Mouse (Mus musculus) neural tube, embryonic 15.5 days (tissue): Measurements from ENCODE around the gene Syn3. TPM values are rescaled to one million over a fixed set of nuclear protein-coding genes. Genes with fewer than 3 reads are reported as not detected.
"Not testable (repeated sequence)": the region's sequence is repeated elsewhere in the genome, so short reads cannot be mapped to it uniquely, and the experiment has no call there.

Source experiments
- ATAC-seq: fragments of 200-750 bp; cut with Nextera tagmentation; 2 replicates; pipeline ENCODE4 v1.8.0; 2017; ENCODE audit warnings: mild to moderate bottlenecking, moderate TSS enrichment, moderate library complexity; ENCODE audit not compliant: low FRiP score
- H3K27ac ChIP-seq: fragments of 300-500 bp; sonication (generic); replicated peaks from 2 replicates; pipeline ENCODE4 v1.5.1; 2015; ENCODE audit warnings: mild to moderate bottlenecking, inconsistent platforms
- H3K27me3 ChIP-seq: fragments of 300-500 bp; sonication (generic); replicated peaks from 2 replicates; pipeline ENCODE4 v1.6.1; 2015; ENCODE audit warnings: inconsistent platforms
- H3K36me3 ChIP-seq: fragments of 300-500 bp; sonication (generic); 2 replicates; pipeline ENCODE4 v1.6.1; 2015; ENCODE audit warnings: inconsistent platforms
- H3K4me1 ChIP-seq: fragments of 300-500 bp; sonication (generic); 2 replicates; pipeline ENCODE4 v1.6.1; 2015; ENCODE audit warnings: inconsistent platforms
- H3K4me2 ChIP-seq: fragments of 300-500 bp; sonication (generic); 2 replicates; pipeline ENCODE4 v1.6.1; 2015; ENCODE audit warnings: inconsistent platforms, mild to moderate bottlenecking, moderate library complexity
- H3K4me3 ChIP-seq: fragments of 300-500 bp; sonication (generic); replicated peaks from 2 replicates; pipeline ENCODE4 v1.5.1; 2015; ENCODE audit warnings: mild to moderate bottlenecking, inconsistent platforms
- H3K9ac ChIP-seq: fragments of 300-500 bp; sonication (generic); replicated peaks from 2 replicates; pipeline ENCODE4 v1.6.1; 2015; ENCODE audit warnings: mild to moderate bottlenecking, inconsistent platforms
- H3K9me3 ChIP-seq: fragments of 300-500 bp; sonication (generic); replicated peaks from 2 replicates; pipeline ENCODE4 v1.6.1; 2016; ENCODE audit warnings: inconsistent platforms
- WGBS: fragments of 180-500 bp; shearing (Covaris S2); methylation state at CpG from one replicate; pipeline ENCODE4 v1.1.7; 2015; ENCODE audit warnings: mixed read lengths; 5-methylcytosine and 5-hydroxymethylcytosine counted together
- polyA plus RNA-seq: library from polyadenylated mRNA; unstranded; fragments of >200 nt; fragmentation: Nextera tagmentation; extraction: Ambion mirVana; gene quantifications from 2 replicates; pipeline ENCODE4 v1.2.1, GENCODE M21; 2015

Gene Syn3
- polyA plus RNA-seq, 1 experiment from 2014 or later, result 29.0 TPM

DNA sequence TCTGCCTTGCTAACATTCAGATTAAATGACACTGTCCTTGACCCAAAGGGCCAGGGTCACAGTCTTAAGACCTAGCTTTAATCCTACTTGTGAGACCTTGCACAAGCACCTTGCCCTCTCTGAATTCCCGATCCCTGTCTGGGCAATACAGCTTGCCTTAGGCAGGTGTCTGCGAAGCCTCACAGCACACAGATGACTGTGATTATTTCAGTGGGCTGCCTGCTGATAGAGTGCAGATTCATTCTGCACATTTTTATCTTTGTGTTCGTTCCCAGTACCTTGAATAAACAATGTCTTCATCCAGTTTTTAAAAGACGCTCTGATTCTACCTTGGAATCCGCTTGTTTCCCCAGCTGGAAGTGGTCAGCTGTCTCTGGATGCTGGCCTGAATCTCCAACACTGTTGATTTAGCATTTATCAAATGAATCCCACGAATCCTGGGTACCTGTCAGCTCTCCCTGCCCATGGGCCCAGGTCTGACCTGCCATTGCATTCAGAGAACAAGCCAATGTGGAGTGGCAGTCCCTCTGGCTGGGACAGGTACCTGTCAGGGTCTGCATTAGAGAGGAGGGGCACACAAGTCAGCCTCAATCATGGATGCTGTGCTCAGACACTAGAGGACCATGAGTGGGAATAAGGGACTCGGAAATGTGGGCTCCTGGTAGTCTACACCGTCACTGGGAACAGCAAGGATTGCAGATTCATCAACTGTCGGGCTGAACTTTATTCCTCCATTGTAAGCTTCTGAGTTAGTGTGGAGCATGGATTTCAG lies 117.4 kb downstream of the Syn3 start:
- Histone ChIP-seq H3K4me2 (no peak overlapping the region), H3K4me3 (no peak overlapping the region), H3K27ac (no peak overlapping the region), H3K9me3 (no peaks in the 10 kb centered on the region), H3K36me3 (no peaks in the 10 kb centered on the region), H3K27me3 (no peaks in the 10 kb centered on the region), H3K9ac (no peak overlapping the region), H3K4me1 (peaks cover 7% of the 10 kb centered on the region; the same call in 1 of the 2 replicates)
- no peak for ATAC-seq
- WGBS, result 73% methylated on average over 9 of the region's 9 CpGs

DNA sequence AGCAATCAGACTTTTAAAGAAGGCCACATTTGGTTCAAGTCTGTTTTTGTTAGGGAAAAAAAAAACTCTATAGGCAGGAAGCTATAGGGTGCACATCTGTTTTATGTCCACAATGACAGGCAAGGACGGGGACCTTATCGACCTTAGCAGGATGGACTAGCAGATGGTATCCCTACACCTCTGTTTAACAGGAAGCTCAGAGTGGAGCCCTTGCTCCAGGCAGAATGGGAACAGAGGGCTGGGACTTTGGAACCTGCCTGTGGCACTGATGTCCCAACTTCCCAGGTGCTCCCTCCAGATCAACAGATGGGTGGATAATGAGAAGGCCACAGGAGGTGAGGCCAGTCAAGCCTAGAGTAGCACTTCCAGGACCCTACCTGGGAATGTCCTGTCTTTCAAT lies 118.1 kb downstream of the Syn3 start:
- H3K27ac ChIP-seq, result no peak overlapping the region
- H3K4me2 ChIP-seq, result no peak overlapping the region
- no peak overlapping the region for H3K9ac ChIP-seq
- H3K4me3 ChIP-seq, result no peak overlapping the region
- no peaks in the 10 kb centered on the region for H3K27me3 ChIP-seq
- H3K36me3 ChIP-seq, result no peaks in the 10 kb centered on the region
- 74% methylated on average over 2 of the region's 2 CpGs for WGBS
- no peaks in the 10 kb centered on the region for H3K9me3 ChIP-seq
- ATAC-seq, result no peak
- peaks cover 12% of the 10 kb centered on the region; the same call in 1 of the 2 replicates for H3K4me1 ChIP-seq

DNA sequence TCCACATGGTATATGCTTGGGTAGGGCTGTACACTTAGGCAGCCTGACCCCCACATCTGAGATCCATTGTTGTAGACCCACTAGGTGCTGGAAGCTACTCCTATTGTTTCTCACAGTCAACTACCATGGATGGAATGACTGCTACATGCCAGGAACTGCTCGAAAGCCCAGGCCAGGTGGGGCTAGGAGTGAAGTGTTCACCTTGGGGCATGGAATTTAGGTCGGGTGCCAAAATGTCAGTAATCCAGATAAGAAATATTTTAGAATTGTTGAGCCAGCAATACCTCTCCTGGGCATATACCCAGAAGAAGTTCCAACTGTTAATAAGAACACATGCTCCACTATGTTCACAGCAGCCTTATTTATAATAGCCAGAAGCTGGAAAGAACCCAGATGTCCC lies 119.9 kb downstream of the Syn3 start:
- not testable (repeated sequence) for H3K4me2 ChIP-seq, H3K36me3 ChIP-seq, H3K27ac ChIP-seq, ATAC-seq, H3K27me3 ChIP-seq, H3K9me3 ChIP-seq, H3K4me3 ChIP-seq, H3K9ac ChIP-seq
- 89% methylated on average over 2 of the region's 2 CpGs for WGBS
- H3K4me1 ChIP-seq, result peaks cover 12% of the 10 kb centered on the region; the same call in 1 of the 2 replicates

DNA sequence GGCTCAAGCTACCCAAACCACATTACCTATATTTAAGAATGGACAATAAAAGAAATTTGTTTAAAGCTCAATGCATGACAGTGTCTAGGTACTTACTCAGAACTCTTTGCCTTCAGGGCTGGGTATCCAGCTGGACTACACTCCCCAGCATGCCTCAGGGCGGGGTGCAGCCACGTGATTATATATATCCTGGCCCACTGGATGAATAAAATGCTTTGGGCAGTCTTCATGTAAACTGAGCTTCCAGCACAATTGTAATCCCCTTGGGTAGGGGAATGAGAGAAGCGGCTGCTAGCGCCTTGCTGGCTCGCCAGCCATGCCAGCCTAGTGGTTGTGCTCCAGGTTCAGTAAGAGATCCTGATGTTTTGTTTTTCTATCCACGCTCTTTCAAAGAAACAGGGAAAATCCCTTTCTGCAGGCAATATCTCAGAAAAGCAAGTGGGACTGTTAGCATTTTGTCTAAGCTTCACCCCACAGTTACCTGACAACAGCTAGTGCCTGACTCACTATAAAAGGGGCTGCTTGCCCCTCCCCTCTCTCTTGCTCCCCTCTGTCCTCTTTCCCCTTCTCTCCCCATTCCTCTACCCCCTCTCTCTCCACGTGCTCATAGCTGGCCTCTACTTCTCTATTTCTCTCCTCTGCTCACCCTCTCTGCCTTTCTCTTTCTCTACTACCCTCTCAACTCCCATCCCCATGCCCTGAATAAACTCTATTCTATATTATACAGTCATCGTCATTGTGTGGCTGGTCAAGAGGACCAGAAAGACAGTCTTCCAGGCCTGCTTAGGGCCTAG lies 122.1 kb downstream of the Syn3 start:
- no peak overlapping the region for H3K4me3 ChIP-seq
- peak; percentile 87 for ATAC-seq
- H3K9me3 ChIP-seq, result no peaks in the 10 kb centered on the region
- H3K36me3 ChIP-seq, result no peaks in the 10 kb centered on the region
- H3K4me1 ChIP-seq, result peaks cover 12% of the 10 kb centered on the region; the same call in 1 of the 2 replicates
- 52% methylated on average over 8 of the region's 8 CpGs for WGBS
- no peak overlapping the region for H3K4me2 ChIP-seq
- H3K27ac ChIP-seq, result peak overlapping the region; percentile 54
- no peak overlapping the region for H3K9ac ChIP-seq
- H3K27me3 ChIP-seq, result no peaks in the 10 kb centered on the region

DNA sequence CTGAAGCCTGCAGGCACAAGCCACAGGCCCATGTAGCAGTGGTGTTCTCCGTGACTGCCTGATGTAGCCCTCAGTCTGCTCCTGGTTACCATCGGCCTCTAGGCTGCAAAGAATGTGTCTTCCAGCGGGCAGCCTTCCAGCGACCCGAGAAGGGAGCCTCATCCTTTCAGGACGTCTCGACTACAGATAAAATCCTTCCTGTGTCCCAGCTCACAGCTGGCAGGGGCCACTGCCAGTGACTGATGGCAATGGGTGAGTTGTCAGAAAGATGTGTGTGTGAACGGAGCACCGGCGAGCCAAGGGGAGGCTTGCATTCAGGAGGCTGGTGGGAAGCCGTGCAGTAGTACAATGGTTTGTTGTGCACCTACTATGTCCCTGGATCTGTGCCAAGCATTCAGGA lies 122.8 kb downstream of the Syn3 start:
- 48% methylated on average over 11 of the region's 11 CpGs for WGBS
- peak; percentile 87 for ATAC-seq
- H3K9me3 ChIP-seq, result no peaks in the 10 kb centered on the region
- no peak overlapping the region for H3K4me3 ChIP-seq
- H3K4me2 ChIP-seq, result no peak overlapping the region
- no peak overlapping the region for H3K9ac ChIP-seq
- no peaks in the 10 kb centered on the region for H3K36me3 ChIP-seq
- H3K27ac ChIP-seq, result peak overlapping the region; percentile 60; the same call in 1 of the 2 replicates
- peaks cover 12% of the 10 kb centered on the region; the same call in 1 of the 2 replicates for H3K4me1 ChIP-seq
- no peaks in the 10 kb centered on the region for H3K27me3 ChIP-seq

DNA sequence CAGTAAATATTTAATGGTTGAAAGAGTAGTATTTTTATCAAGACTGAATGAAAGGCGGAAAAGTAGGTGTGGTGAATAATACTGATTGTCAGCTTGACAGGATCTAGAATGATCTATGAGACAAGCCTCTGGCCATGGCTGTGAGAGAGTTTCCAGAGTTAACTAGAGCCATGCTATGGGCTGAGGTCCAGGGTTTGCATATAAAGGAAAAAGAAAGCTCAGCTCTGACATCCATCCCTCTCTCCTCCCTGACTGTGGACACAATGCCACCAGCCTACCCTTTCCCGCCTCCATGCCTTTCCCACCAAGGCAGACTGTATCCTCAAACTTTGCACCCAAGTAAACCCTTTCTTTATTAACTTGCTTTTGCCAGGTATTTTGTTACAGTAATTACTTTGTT lies 124.6 kb downstream of the Syn3 start:
- WGBS, result 89% methylated on average over 2 of the region's 2 CpGs
- Histone ChIP-seq H3K27ac (no peak overlapping the region), H3K9me3 (no peaks in the 10 kb centered on the region), H3K4me3 (no peak overlapping the region), H3K36me3 (no peaks in the 10 kb centered on the region), H3K27me3 (no peaks in the 10 kb centered on the region), H3K9ac (no peak overlapping the region), H3K4me2 (no peak overlapping the region), H3K4me1 (peaks cover 20% of the 10 kb centered on the region)
- no peak for ATAC-seq

DNA sequence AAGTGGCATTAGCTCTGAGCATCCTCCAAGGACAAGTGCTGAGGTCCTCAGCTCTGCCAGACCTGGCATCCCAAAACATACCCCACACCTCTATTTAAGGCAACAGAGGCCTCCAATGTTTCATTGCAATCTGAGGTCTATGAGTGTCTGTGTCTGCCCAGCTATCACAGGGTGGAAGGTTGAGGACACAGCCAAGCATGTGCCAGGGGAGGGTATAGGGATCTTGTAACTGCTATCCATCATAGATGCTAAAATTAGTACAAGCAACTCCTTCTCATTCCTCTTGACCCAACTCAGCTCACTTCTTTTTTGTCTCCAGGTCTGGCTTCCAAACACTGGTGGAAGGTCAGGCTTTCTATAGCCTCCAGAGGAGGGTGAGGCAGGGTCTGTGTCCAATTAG lies 127.1 kb downstream of the Syn3 start:
- no peak for ATAC-seq
- Histone ChIP-seq H3K4me2 (no peak overlapping the region), H3K9me3 (no peaks in the 10 kb centered on the region), H3K4me3 (no peak overlapping the region), H3K27me3 (no peaks in the 10 kb centered on the region), H3K27ac (no peak overlapping the region), H3K9ac (no peak overlapping the region), H3K4me1 (peaks cover 15% of the 10 kb centered on the region), H3K36me3 (no peaks in the 10 kb centered on the region)

DNA sequence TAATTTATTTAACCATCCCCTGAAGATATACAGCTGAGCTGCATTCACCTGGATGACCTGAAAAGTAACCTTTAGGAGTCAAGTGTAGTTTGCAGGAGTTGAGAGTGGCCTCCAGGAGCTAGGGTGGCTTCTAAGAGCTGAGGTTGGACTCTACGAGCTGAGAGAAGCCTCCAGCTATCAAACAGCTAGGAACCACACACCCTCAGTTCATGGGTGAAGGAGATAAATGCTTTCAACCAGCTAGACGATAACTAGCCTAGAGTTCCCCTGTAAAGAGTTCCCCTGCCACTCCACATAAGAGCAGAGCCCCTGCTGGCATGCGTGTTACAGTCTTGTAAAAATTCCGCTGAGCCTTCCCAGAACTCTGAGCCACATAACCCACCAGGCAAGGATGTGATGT lies 129.3 kb downstream of the Syn3 start:
- 74% methylated on average over 4 of the region's 4 CpGs for WGBS
- no peak overlapping the region for H3K27ac ChIP-seq
- H3K27me3 ChIP-seq, result no peaks in the 10 kb centered on the region
- H3K4me2 ChIP-seq, result no peak overlapping the region
- no peak overlapping the region for H3K9ac ChIP-seq
- no peaks in the 10 kb centered on the region for H3K9me3 ChIP-seq
- peaks cover 13% of the 10 kb centered on the region for H3K4me1 ChIP-seq
- ATAC-seq, result no peak
- no peak overlapping the region for H3K4me3 ChIP-seq
- no peaks in the 10 kb centered on the region for H3K36me3 ChIP-seq

DNA sequence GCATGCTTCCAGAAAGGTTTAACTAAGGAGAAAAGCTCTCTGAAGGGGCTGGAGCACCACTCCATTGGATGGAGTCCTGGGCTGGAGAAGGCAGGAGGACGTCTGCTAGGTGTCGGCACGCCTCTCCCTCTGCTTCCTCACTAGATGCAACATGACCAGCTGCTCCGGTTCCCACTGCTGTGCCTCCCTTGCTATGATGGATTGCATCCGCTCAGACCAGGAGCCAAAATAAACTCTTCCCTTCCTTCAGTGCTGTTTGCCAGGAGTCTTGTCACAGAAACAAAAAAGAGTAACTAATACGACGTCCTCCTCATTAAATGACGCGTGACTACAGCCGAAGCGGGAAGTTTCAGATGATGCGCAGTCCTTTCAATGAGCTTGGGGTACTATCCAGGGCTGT lies 129.9 kb downstream of the Syn3 start:
- Histone ChIP-seq H3K4me1 (peaks cover 13% of the 10 kb centered on the region), H3K27ac (no peak overlapping the region), H3K4me3 (no peak overlapping the region), H3K36me3 (no peaks in the 10 kb centered on the region), H3K9ac (no peak overlapping the region), H3K4me2 (no peak overlapping the region), H3K27me3 (no peaks in the 10 kb centered on the region), H3K9me3 (no peaks in the 10 kb centered on the region)
- WGBS, result 68% methylated on average over 12 of the region's 12 CpGs
- no peak for ATAC-seq

DNA sequence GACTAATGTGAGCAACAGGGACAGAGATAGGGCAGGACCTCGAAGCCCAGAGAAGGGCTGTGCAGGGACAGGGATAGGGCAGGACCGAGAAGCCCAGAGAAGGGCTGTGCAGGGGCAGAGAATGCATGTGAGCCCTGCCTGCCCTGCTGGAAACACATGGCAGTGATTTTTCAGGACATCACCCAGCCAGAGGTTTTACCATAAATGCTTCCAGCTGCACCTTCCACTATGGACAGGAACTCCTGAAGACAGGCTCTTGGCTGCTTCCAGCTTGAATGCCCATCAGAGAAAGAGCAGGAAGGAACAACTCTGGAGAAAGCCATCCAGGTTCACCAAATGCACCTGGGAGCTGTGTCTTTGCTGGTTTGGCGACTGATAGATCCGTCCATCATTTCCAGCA lies 131.3 kb downstream of the Syn3 start:
- Histone ChIP-seq H3K27ac (no peak overlapping the region), H3K4me2 (no peak overlapping the region), H3K4me1 (peaks cover 13% of the 10 kb centered on the region), H3K9ac (no peak overlapping the region), H3K36me3 (no peaks in the 10 kb centered on the region), H3K27me3 (no peaks in the 10 kb centered on the region), H3K4me3 (no peak overlapping the region), H3K9me3 (no peaks in the 10 kb centered on the region)
- no peak for ATAC-seq
- 89% methylated on average over 4 of the region's 4 CpGs for WGBS

DNA sequence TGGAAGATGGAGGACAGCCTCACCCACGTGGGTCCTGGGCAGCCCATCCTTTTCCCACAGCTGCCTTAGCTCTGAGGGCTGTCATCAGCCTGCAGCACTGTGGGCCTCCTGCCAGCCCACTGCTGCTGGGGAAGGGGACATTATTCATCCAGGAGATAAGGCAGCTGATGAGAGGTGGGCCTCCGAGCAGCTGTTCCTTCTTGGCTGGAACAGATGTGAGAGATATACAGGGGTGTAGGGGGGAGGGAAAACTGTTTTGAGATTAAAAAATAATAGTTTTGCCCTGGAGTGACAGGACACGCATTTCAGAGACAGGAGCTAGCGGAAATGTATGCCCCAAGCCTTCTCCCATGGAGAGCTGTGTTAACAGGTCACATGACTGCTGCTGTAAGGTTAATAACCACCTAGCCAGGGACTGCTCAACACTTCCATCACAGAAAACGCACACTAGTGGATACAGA lies 133.0 kb downstream of the Syn3 start:
- 46% methylated on average over 5 of the region's 5 CpGs for WGBS
- Histone ChIP-seq H3K36me3 (no peaks in the 10 kb centered on the region), H3K9ac (no peak overlapping the region), H3K27me3 (no peaks in the 10 kb centered on the region), H3K4me2 (no peak overlapping the region), H3K4me1 (peaks cover 13% of the 10 kb centered on the region), H3K4me3 (no peak overlapping the region), H3K27ac (peak overlapping the region; percentile 41; the same call in 1 of the 2 replicates), H3K9me3 (no peaks in the 10 kb centered on the region)
- peak; percentile 66 for ATAC-seq
